Mouse (Mus musculus): ENCODE data around the gene Blcap. TPM values are rescaled to one million over a fixed set of nuclear protein-coding genes. Genes with fewer than 3 reads are reported as not detected.

Blcap gene
- polyA plus RNA-seq (2014; fragmentation: Nextera tagmentation; extraction: Ambion mirVana) = 61.2 and 66.9 TPM in 2 replicates

- H3K27me3 ChIP-seq (ENCODE audit: control insufficient read depth, insufficient read depth, low read length) = no peaks in the 10 kb centered on the region
- no peak; the same call in 1 of the 2 replicates for ATAC-seq (ENCODE audit: insufficient number of reproducible peaks, insufficient read depth, low FRiP score, low read depth)
- no peak within 1 kb of the TSS for H3K4me2 ChIP-seq (replicated peaks; ENCODE audit: low read depth, low read length)
- H3K27ac ChIP-seq (ENCODE audit: low read length) = no peak within 1 kb of the TSS
- no peak within 1 kb of the TSS for H3K4me3 ChIP-seq (ENCODE audit: low read depth, low read length)
- H3K4me1 ChIP-seq (ENCODE audit: control insufficient read depth, insufficient read depth, low read length) = peaks cover 9% of the 10 kb centered on the region; the same call in 1 of the 2 replicates
- H3K36me3 ChIP-seq (ENCODE audit: control insufficient read depth, insufficient read depth, low read length) = no peaks in the 10 kb centered on the region
- H3K9ac ChIP-seq (replicated peaks; ENCODE audit: low read depth, low read length) = no peak within 1 kb of the TSS
- H3K9me3 ChIP-seq (ENCODE audit: control insufficient read depth, low read depth, low read length) = no peaks in the 10 kb centered on the region
- 6% methylated on average over 6 of the region's 6 CpGs for WGBS
Measured at GRCm38 (mm10) chr2:157571224-157571832, at the start of gene Blcap. TSS of gene Blcap (minus strand) at chr2:157571274.

- Histone ChIP-seq H3K27me3 (ENCODE audit: control insufficient read depth, insufficient read depth, low read length) (no peaks in the 10 kb centered on the region), H3K36me3 (ENCODE audit: control insufficient read depth, insufficient read depth, low read length) (no peaks in the 10 kb centered on the region), H3K9me3 (ENCODE audit: control insufficient read depth, low read depth, low read length) (no peaks in the 10 kb centered on the region), H3K4me3 (ENCODE audit: low read depth, low read length) (no peak overlapping the region), H3K9ac (replicated peaks; ENCODE audit: low read depth, low read length) (no peak overlapping the region), H3K27ac (ENCODE audit: low read length) (no peak overlapping the region), H3K4me2 (replicated peaks; ENCODE audit: low read depth, low read length) (no peak overlapping the region), H3K4me1 (ENCODE audit: control insufficient read depth, insufficient read depth, low read length) (no peaks in the 10 kb centered on the region)
- ATAC-seq (ENCODE audit: insufficient number of reproducible peaks, insufficient read depth, low FRiP score, low read depth) = no peak
- WGBS = 80% methylated on average over 4 of the region's 4 CpGs
Measured at GRCm38 (mm10) chr2:157618393-157618792, 47.3 kb upstream of the Blcap start.

DNA sequence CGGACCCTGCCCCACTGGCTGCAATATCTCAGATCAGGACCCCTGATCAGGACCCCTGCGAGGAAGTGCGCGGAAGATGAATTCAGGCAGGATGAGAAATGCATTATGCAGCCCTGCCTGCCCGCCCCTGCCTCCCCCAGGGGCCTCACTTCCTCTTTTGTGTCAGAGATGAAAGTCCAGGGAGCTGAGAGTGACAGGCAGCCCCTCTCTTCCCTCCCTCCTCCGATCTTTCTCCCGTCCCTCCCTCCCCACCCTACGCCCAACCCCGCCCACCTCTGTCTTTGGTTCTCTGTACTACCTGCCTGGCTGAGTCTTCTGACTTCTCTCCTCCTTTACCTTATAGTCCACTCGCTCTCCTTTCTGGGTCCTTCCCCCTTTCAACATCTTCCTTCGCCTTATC is 42.9 kb upstream of the Blcap start:
- WGBS = 14% methylated on average over 11 of the region's 11 CpGs
- H3K4me1 ChIP-seq (ENCODE audit: control insufficient read depth, insufficient read depth, low read length) = no peaks in the 10 kb centered on the region
- no peaks in the 10 kb centered on the region for H3K27me3 ChIP-seq (ENCODE audit: control insufficient read depth, insufficient read depth, low read length)
- no peaks in the 10 kb centered on the region for H3K36me3 ChIP-seq (ENCODE audit: control insufficient read depth, insufficient read depth, low read length)
- no peak overlapping the region for H3K4me2 ChIP-seq (replicated peaks; ENCODE audit: low read depth, low read length)
- H3K27ac ChIP-seq (ENCODE audit: low read length) = no peak overlapping the region
- no peak for ATAC-seq (ENCODE audit: insufficient number of reproducible peaks, insufficient read depth, low FRiP score, low read depth)
- no peak overlapping the region for H3K4me3 ChIP-seq (ENCODE audit: low read depth, low read length)
- H3K9me3 ChIP-seq (ENCODE audit: control insufficient read depth, low read depth, low read length) = no peaks in the 10 kb centered on the region
- no peak overlapping the region for H3K9ac ChIP-seq (replicated peaks; ENCODE audit: low read depth, low read length)

DNA sequence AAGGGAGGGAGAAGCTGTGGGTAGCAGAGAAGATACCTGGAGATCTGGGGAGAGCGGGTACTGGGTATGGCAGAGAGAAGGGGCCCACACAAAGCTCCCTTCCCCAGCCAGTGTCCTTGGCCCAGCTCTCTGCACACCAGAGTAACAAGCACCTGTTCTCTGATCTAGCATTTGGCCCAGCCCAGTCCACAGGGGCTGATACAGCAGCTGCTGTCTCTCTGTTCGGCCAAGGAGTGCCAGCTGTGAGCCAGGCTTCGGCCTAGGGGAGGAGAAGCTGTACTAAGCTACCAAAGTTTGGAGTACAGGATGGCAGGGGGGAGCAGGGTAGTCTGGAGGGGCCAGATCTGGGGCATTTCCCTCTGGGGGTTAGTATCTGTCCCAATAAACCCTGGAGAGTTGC is 40.7 kb upstream of the Blcap start:
- ATAC-seq (ENCODE audit: insufficient number of reproducible peaks, insufficient read depth, low FRiP score, low read depth) = no peak
- Histone ChIP-seq H3K9ac (replicated peaks; ENCODE audit: low read depth, low read length) (no peak overlapping the region), H3K4me3 (ENCODE audit: low read depth, low read length) (no peak overlapping the region), H3K27ac (ENCODE audit: low read length) (no peak overlapping the region), H3K36me3 (ENCODE audit: control insufficient read depth, insufficient read depth, low read length) (no peaks in the 10 kb centered on the region), H3K27me3 (ENCODE audit: control insufficient read depth, insufficient read depth, low read length) (no peaks in the 10 kb centered on the region), H3K4me2 (replicated peaks; ENCODE audit: low read depth, low read length) (no peak overlapping the region), H3K4me1 (ENCODE audit: control insufficient read depth, insufficient read depth, low read length) (peaks cover 10% of the 10 kb centered on the region; the same call in 1 of the 2 replicates), H3K9me3 (ENCODE audit: control insufficient read depth, low read depth, low read length) (no peaks in the 10 kb centered on the region)
- 82% methylated on average over 3 of the region's 3 CpGs for WGBS

DNA sequence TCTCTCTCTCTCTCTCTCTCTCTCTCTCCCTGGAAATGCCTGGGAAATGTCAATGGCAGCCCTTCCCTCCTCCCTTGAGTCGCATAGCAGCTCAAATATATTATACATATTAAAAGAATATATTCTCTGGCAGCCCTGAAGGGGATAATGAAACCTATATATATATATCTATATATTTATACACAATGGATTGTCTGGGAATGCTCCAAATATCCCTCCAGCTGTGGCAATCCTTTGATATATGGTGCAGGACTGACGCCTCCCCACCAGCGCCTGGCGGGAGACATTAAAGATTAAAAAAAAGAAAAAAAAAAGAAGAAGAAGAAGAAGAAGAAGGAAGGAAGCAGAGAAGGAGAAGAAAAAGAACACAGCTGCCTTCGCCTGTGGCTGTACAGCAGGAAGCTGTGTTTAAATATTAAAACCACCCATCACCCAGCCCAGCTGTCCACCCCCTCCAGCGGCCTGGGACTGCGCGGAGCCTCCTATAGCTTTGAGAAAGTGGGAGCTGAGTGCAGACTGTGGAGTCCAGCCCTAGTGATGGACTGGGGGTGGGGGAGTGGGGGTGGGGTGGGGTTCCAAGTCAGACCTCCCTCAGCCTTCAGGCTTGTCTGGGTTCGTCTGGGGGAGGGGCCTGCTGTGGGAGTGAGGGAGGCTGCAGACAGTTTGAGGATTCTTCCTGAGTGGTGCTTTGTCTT is 36.6 kb upstream of the Blcap start:
- Histone ChIP-seq H3K27me3 (ENCODE audit: control insufficient read depth, insufficient read depth, low read length) (no peaks in the 10 kb centered on the region), H3K9ac (replicated peaks; ENCODE audit: low read depth, low read length) (no peak overlapping the region), H3K9me3 (ENCODE audit: control insufficient read depth, low read depth, low read length) (no peaks in the 10 kb centered on the region), H3K36me3 (ENCODE audit: control insufficient read depth, insufficient read depth, low read length) (no peaks in the 10 kb centered on the region), H3K4me2 (replicated peaks; ENCODE audit: low read depth, low read length) (0 out of 2 replicates have a peak overlapping the region, but pooled peaks have one; percentile 1), H3K27ac (ENCODE audit: low read length) (peak overlapping the region; percentile 75), H3K4me3 (ENCODE audit: low read depth, low read length) (no peak overlapping the region), H3K4me1 (ENCODE audit: control insufficient read depth, insufficient read depth, low read length) (peaks cover 12% of the 10 kb centered on the region; the same call in 1 of the 2 replicates)
- 19% methylated on average over 9 of the region's 9 CpGs for WGBS
- peak; percentile 69; the same call in 1 of the 2 replicates for ATAC-seq (ENCODE audit: insufficient number of reproducible peaks, insufficient read depth, low FRiP score, low read depth)

DNA sequence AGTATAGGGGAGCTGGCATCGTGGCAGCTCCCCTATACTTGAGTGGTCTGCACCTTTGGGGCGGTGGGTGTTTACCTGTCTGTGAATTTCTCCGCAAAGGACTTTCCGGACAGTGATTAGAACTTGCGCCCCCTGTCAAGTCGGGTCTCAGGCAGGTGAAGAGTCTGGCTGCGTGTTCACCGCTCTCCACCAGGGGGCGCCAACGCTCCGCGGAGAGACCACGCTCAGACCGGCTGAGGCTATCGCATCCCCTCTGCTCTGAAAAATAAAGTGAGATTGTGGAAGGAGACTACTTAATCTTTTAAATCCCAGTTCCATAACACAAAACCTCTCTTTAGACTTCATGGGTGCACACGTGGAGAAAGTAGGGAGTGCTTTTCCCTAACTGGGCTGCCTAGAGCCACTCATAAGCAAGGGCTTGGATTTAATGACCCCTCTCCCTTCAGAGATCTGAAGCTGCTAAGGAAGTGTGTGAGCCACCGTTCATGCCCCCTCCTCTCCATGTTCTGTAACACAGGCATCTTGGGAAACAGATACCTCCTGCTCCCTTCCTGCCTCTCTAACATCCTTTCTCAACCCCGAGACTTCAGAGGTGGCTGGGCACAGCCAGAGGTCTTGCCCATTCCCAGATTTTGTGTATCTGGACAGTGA is 34.1 kb upstream of the Blcap start:
- no peak overlapping the region for H3K4me3 ChIP-seq (ENCODE audit: low read depth, low read length)
- no peaks in the 10 kb centered on the region for H3K27me3 ChIP-seq (ENCODE audit: control insufficient read depth, insufficient read depth, low read length)
- 0 out of 2 replicates have a peak overlapping the region, but pooled peaks have one; percentile 4 for H3K9ac ChIP-seq (replicated peaks; ENCODE audit: low read depth, low read length)
- H3K36me3 ChIP-seq (ENCODE audit: control insufficient read depth, insufficient read depth, low read length) = no peaks in the 10 kb centered on the region
- no peak overlapping the region for H3K27ac ChIP-seq (ENCODE audit: low read length)
- no peak overlapping the region for H3K4me2 ChIP-seq (replicated peaks; ENCODE audit: low read depth, low read length)
- no peaks in the 10 kb centered on the region for H3K9me3 ChIP-seq (ENCODE audit: control insufficient read depth, low read depth, low read length)
- peaks cover 12% of the 10 kb centered on the region; the same call in 1 of the 2 replicates for H3K4me1 ChIP-seq (ENCODE audit: control insufficient read depth, insufficient read depth, low read length)
- WGBS = 5% methylated on average over 18 of the region's 18 CpGs
- ATAC-seq (ENCODE audit: insufficient number of reproducible peaks, insufficient read depth, low FRiP score, low read depth) = no peak

DNA sequence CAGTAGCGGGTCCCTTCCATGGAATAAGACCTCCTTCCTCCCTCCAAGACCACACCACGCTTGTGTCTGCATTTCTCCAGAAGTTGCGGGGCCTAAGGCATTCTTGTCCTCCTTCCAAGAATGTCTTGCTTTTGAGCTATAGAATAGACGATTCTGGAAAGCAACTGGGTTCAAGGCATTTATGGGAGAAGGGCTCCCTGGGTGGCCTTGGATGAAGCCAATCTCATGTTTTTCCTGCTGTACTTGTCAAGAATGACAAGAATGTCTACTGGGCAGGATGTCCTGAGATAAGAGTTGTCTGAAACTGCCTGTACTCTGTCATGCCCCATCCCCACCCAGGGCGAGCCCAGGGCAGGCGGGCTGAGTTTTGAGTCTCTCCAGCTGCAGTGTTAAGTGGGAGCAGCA is 30.4 kb upstream of the Blcap start:
- 39% methylated on average over 6 of the region's 6 CpGs for WGBS
- no peak for ATAC-seq (ENCODE audit: insufficient number of reproducible peaks, insufficient read depth, low FRiP score, low read depth)
- H3K9me3 ChIP-seq (ENCODE audit: control insufficient read depth, low read depth, low read length) = no peaks in the 10 kb centered on the region
- H3K27ac ChIP-seq (ENCODE audit: low read length) = no peak overlapping the region
- H3K27me3 ChIP-seq (ENCODE audit: control insufficient read depth, insufficient read depth, low read length) = no peaks in the 10 kb centered on the region
- no peak overlapping the region for H3K9ac ChIP-seq (replicated peaks; ENCODE audit: low read depth, low read length)
- no peaks in the 10 kb centered on the region for H3K4me1 ChIP-seq (ENCODE audit: control insufficient read depth, insufficient read depth, low read length)
- no peaks in the 10 kb centered on the region for H3K36me3 ChIP-seq (ENCODE audit: control insufficient read depth, insufficient read depth, low read length)
- no peak overlapping the region for H3K4me3 ChIP-seq (ENCODE audit: low read depth, low read length)
- no peak overlapping the region for H3K4me2 ChIP-seq (replicated peaks; ENCODE audit: low read depth, low read length)

GRCm38 (mm10) chr2:157596876-157597566 is 25.9 kb upstream of the Blcap start:
- H3K27me3 ChIP-seq (ENCODE audit: control insufficient read depth, insufficient read depth, low read length) = no peaks in the 10 kb centered on the region
- no peak overlapping the region for H3K9ac ChIP-seq (replicated peaks; ENCODE audit: low read depth, low read length)
- no peaks in the 10 kb centered on the region for H3K9me3 ChIP-seq (ENCODE audit: control insufficient read depth, low read depth, low read length)
- no peak overlapping the region for H3K4me3 ChIP-seq (ENCODE audit: low read depth, low read length)
- H3K4me1 ChIP-seq (ENCODE audit: control insufficient read depth, insufficient read depth, low read length) = no peaks in the 10 kb centered on the region
- H3K27ac ChIP-seq (ENCODE audit: low read length) = no peak overlapping the region
- 0 out of 2 replicates have a peak overlapping the region, but pooled peaks have one; percentile 6 for H3K4me2 ChIP-seq (replicated peaks; ENCODE audit: low read depth, low read length)
- no peak for ATAC-seq (ENCODE audit: insufficient number of reproducible peaks, insufficient read depth, low FRiP score, low read depth)
- H3K36me3 ChIP-seq (ENCODE audit: control insufficient read depth, insufficient read depth, low read length) = no peaks in the 10 kb centered on the region
- WGBS = 64% methylated on average over 22 of the region's 22 CpGs

Measured in stomach, embryonic 14.5 days (tissue).